Mouse (Mus musculus) retina, embryonic 14.5 days (tissue): ENCODE results near the gene Lhx8.

Experiments used
- DNase-seq: peaks from one replicate; pipeline ENCODE4 v3.0.0-alpha.2; 2015; ENCODE audit warnings: low spot score

Lhx8 gene

GRCm38 (mm10) chr3:154321921-154322574 lies 8.4 kb downstream of the Lhx8 start:
- DNase-seq: no peak

- peak; percentile 59 for DNase-seq
Observed at GRCm38 (mm10) chr3:154317651-154318248, 12.7 kb downstream of the Lhx8 start.

- no peak for DNase-seq
Observed at GRCm38 (mm10) chr3:154305163-154305884, 25.1 kb downstream of the Lhx8 start.

- no peak for DNase-seq
Observed at GRCm38 (mm10) chr3:154301102-154301501, 29.4 kb downstream of the Lhx8 start.

- no peak for DNase-seq
Observed at GRCm38 (mm10) chr3:154300006-154300405, 30.5 kb downstream of the Lhx8 start.

GRCm38 (mm10) chr3:154298490-154298889 lies 32.0 kb downstream of the Lhx8 start:
- DNase-seq: no peak

- DNase-seq: no peak
Observed at GRCm38 (mm10) chr3:154297499-154297898, 33.0 kb downstream of the Lhx8 start.

- DNase-seq: no peak
Observed at GRCm38 (mm10) chr3:154294924-154295834, 35.3 kb downstream of the Lhx8 start.

GRCm38 (mm10) chr3:154293839-154294490 lies 36.5 kb downstream of the Lhx8 start:
- no peak for DNase-seq

- no peak for DNase-seq
Observed at GRCm38 (mm10) chr3:154292126-154292525, 38.3 kb downstream of the Lhx8 start.

GRCm38 (mm10) chr3:154290351-154290750 lies 40.1 kb downstream of the Lhx8 start:
- no peak for DNase-seq

GRCm38 (mm10) chr3:154288429-154289069 lies 41.9 kb downstream of the Lhx8 start:
- DNase-seq: no peak

- no peak for DNase-seq
Observed at GRCm38 (mm10) chr3:154287217-154287616, 43.2 kb downstream of the Lhx8 start.

GRCm38 (mm10) chr3:154285351-154285750 lies 45.1 kb downstream of the Lhx8 start:
- DNase-seq: peak; percentile 13

GRCm38 (mm10) chr3:154284260-154284659 lies 46.2 kb downstream of the Lhx8 start:
- DNase-seq: no peak

- no peak for DNase-seq
Observed at GRCm38 (mm10) chr3:154274681-154275080, 55.8 kb downstream of the Lhx8 start.

- peak; percentile 93 for DNase-seq
Observed at GRCm38 (mm10) chr3:154269757-154270366, 60.6 kb downstream of the Lhx8 start.

GRCm38 (mm10) chr3:154268313-154268712 lies 62.1 kb downstream of the Lhx8 start:
- DNase-seq: no peak

- no peak for DNase-seq
Observed at GRCm38 (mm10) chr3:154257312-154257711, 73.1 kb downstream of the Lhx8 start.
